Comparison of ENCODE assay signal across 9 mouse cellular contexts in the genomic region with DNA sequence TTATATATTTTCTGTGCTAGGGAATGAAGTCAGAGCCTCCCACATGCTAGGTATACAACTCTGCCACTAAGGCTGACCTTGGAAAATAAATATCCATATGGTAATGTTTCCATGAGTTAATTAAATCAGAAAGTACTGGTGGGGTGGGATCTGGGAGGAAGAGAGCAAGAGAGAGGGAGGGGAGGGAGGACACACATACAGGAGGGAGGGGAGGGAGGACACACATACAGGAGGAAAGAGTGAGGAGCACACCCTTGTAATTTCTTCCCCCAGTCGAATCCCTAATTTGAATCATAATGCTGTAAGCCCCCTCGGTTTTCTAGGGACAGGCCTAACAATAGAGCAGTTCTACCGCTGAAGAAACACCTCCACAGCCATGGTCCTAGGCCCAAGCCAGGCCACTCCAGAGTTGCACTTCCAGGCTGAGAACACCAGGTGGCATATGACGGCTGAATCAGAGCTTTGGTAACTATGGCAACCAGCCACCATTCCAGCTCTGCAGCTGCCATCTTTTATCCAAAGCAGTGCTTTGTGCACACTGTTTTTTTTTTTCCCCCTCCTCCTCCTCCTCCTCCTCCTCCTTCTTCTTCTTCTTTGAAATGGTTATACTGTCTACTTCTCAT. TPM values are rescaled to one million over a fixed set of nuclear protein-coding genes. Genes with fewer than 3 reads are reported as not detected.
A peak's percentile ranks its signal among the peaks of the same experiment; 100 is the strongest.
DNase-seq lines count a peak whose midpoint lies in the region; ATAC-seq lines count a peak whose summit lies in the region.
"Had no signal": no experiment of that assay in that cellular context is flagged by ENCODE, and none has a peak within 500 bp of the region (broad histone marks: within the 10 kb centered on the region; RNA-seq: fewer than 3 reads in every experiment).

No protein-coding gene starts in this region.

- no peaks in the 10 kb centered on the region for H3K9me3 ChIP-seq in forebrain, embryonic 14.5 days (replicated peaks; ENCODE audit: control insufficient read depth, low read length)

- peak; percentile 52; the same call in 1 of the 2 replicates for ATAC-seq in cerebellum, adult (ENCODE audit: insufficient number of reproducible peaks, low FRiP score, low TSS enrichment)
- peak; percentile 91 for ATAC-seq in forebrain, embryonic 14.5 days
- ATAC-seq in hematopoietic stem cell, adult 5-6 weeks (replicated peaks in 1 of 2; ENCODE audit: insufficient read depth in 1 of 2, low FRiP score in 2 of 2, low TSS enrichment in 1 of 2, low read depth in 1 of 2, poor library complexity in 2 of 2, severe bottlenecking in 2 of 2) = peak; percentile 80 to 90

- peak overlapping the region; percentile 78; the same call in 1 of the 2 replicates for H3K27ac ChIP-seq in forebrain, embryonic 14.5 days (ENCODE audit: low read depth, low read length)

- H3K4me1 ChIP-seq in forebrain, embryonic 14.5 days (ENCODE audit: control insufficient read depth, insufficient read depth, low read length) = peaks cover 28% of the 10 kb centered on the region

- H3K36me3 ChIP-seq in forebrain, embryonic 14.5 days (ENCODE audit: control insufficient read depth, insufficient read depth, low read length) = no peaks in the 10 kb centered on the region

- H3K9ac ChIP-seq in forebrain, embryonic 14.5 days (ENCODE audit: low read length) = no peak overlapping the region

- no peaks in the 10 kb centered on the region for H3K27me3 ChIP-seq in forebrain, embryonic 14.5 days (replicated peaks; ENCODE audit: control insufficient read depth, insufficient read depth, low read length)
- H3K27me3 ChIP-seq: megakaryocyte, embryonic 14.5 days had no signal

- H3K4me3 ChIP-seq in forebrain, embryonic 14.5 days (ENCODE audit: low read depth, low read length) = no peak overlapping the region
- H3K4me3 ChIP-seq: megakaryocyte, embryonic 14.5 days had no signal

- no peak overlapping the region for H3K4me2 ChIP-seq in forebrain, embryonic 14.5 days (ENCODE audit: low read length)

- peak; percentile 87 for DNase-seq in NIH3T3 (ENCODE audit: low read depth)
- DNase-seq in forebrain, embryonic 14.5 days (ENCODE audit: low spot score) = peak; percentile 97
- DNase-seq in layer of hippocampus, adult 8-10 months (ENCODE audit: low spot score in 2 of 2) = peak; percentile 57 to 69
- peak; percentile 72 for DNase-seq in lung, postnatal 14 days
- peak; percentile 66 for DNase-seq in ovary, postnatal 36 days (ENCODE audit: low spot score)
- DNase-seq in thymus, postnatal 36 days = peak; percentile 74 to 77

- 0% methylated on average over 4 of the region's 4 CpGs for WGBS in forebrain, embryonic 14.5 days

RNA-seq across cellular contexts. Expression of a gene that starts 59.5 kb away (rescaled TPM):
- polyA plus RNA-seq in forebrain, embryonic 14.5 days (2014; fragmentation: Nextera tagmentation; extraction: Ambion mirVana) = not detected in 2 replicates
- not detected in 2 replicates for total RNA-seq in hematopoietic stem cell, adult 5-6 weeks (2017)
- under 1 TPM in 2 of 4 experiments, not detected in 2; 0.11 to 0.13 TPM for total RNA-seq in layer of hippocampus, adult 8-10 months (2022)
